Mouse (Mus musculus) limb, embryonic 15.5 days (tissue): ENCODE results near the gene Rpp14. TPM values are rescaled to one million over a fixed set of nuclear protein-coding genes. Genes with fewer than 3 reads are reported as not detected.

Source experiments
- ATAC-seq: fragments of 200-750 bp; cut with Nextera tagmentation; 2 replicates; pipeline ENCODE4 v1.8.0; 2017; ENCODE audit warnings: low read depth, moderate TSS enrichment; ENCODE audit not compliant: insufficient number of reproducible peaks, low FRiP score, low TSS enrichment
- H3K27ac ChIP-seq: fragments of 300-500 bp; sonication (generic); 2 replicates; pipeline ENCODE4 v1.5.1; 2015; ENCODE audit warnings: moderate library complexity, mild to moderate bottlenecking, inconsistent platforms
- H3K27me3 ChIP-seq: fragments of 300-500 bp; sonication (generic); 2 replicates; pipeline ENCODE4 v1.6.1; 2015; ENCODE audit warnings: inconsistent platforms
- H3K36me3 ChIP-seq: fragments of 300-500 bp; sonication (generic); 2 replicates; pipeline ENCODE4 v1.6.1; 2015; ENCODE audit warnings: inconsistent platforms
- H3K4me1 ChIP-seq: fragments of 300-500 bp; sonication (generic); 2 replicates; pipeline ENCODE4 v1.6.1; 2015; ENCODE audit warnings: inconsistent platforms
- H3K4me2 ChIP-seq: fragments of 300-500 bp; sonication (generic); 2 replicates; pipeline ENCODE4 v1.6.1; 2015; ENCODE audit warnings: mild to moderate bottlenecking, inconsistent platforms
- H3K4me3 ChIP-seq: fragments of 300-500 bp; sonication (generic); 2 replicates; pipeline ENCODE4 v1.5.1; 2015; ENCODE audit warnings: mild to moderate bottlenecking, inconsistent platforms
- H3K9ac ChIP-seq: fragments of 300-500 bp; sonication (generic); 2 replicates; pipeline ENCODE4 v1.6.1; 2015; ENCODE audit warnings: inconsistent platforms
- H3K9me3 ChIP-seq: fragments of 300-500 bp; sonication (generic); 2 replicates; pipeline ENCODE4 v1.6.1; 2016; ENCODE audit warnings: inconsistent platforms
- WGBS: fragments of 180-500 bp; shearing (Covaris S2); methylation state at CpG from one replicate; pipeline ENCODE4 v1.1.7; 2015; 5-methylcytosine and 5-hydroxymethylcytosine counted together
- polyA plus RNA-seq: library from polyadenylated mRNA; unstranded; fragments of >200 nt; fragmentation: Nextera tagmentation; extraction: Ambion mirVana; gene quantifications from 2 replicates; pipeline ENCODE4 v1.2.1, GENCODE M21; 2015

The Rpp14 gene
- polyA plus RNA-seq, 1 experiment from 2014 or later = 54.4 TPM

DNA sequence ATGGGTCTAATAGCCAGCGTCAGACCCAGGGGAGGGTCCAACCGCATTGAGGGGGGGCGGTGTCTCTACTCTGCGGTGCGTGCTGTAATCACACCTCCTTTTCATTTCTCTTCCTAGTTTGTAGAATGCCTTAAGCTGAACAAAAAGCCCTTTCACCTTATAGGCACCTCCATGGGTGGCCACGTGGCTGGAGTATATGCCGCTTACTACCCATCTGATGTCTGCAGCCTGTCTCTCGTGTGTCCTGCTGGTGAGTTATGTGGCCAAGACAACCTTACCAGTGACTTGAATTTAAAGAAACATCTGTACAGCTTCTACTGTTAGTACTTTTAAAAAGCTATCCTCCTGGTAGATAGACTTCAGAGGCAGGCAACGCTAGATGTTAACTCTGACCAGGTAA lies 37.6 kb upstream of the Rpp14 start:
- no peak overlapping the region for H3K4me2 ChIP-seq

DNA sequence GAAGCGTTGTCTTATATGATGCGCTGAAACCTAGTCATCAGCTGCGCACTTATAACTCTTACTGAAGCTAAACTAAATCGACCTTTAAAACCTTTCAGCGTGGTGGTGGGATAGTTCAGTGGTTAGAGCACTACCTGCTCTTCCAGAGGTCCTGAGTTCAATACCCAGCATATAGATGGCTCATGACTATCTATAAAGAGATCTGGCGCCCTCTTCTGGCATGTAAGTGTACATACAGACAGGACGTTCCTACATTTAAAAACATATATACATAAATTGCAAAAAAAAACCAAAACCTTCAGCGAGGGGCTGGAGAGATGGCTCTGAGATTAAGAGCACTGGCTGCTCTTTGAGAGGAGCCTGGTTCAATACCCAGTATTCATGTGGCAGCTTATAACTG lies 35.8 kb upstream of the Rpp14 start:
- ATAC-seq = no peak
- Histone ChIP-seq H3K4me3 (no peak overlapping the region), H3K27me3 (no peaks in the 10 kb centered on the region), H3K36me3 (peaks cover 15% of the 10 kb centered on the region), H3K9me3 (no peaks in the 10 kb centered on the region), H3K9ac (no peak overlapping the region), H3K4me2 (no peak overlapping the region), H3K4me1 (no peaks in the 10 kb centered on the region), H3K27ac (no peak overlapping the region)
- 67% methylated on average over 8 of the region's 8 CpGs for whole genome bisulfite sequencing

More for the DNA sequence above, 37.6 kb upstream of the Rpp14 start:
- Histone ChIP-seq H3K4me3 (no peak overlapping the region), H3K27me3 (no peaks in the 10 kb centered on the region), H3K4me1 (no peaks in the 10 kb centered on the region), H3K9ac (no peak overlapping the region), H3K9me3 (no peaks in the 10 kb centered on the region), H3K36me3 (peaks cover 11% of the 10 kb centered on the region), H3K27ac (no peak overlapping the region)
- 89% methylated on average over 9 of the region's 9 CpGs for WGBS
- no peak for ATAC-seq

DNA sequence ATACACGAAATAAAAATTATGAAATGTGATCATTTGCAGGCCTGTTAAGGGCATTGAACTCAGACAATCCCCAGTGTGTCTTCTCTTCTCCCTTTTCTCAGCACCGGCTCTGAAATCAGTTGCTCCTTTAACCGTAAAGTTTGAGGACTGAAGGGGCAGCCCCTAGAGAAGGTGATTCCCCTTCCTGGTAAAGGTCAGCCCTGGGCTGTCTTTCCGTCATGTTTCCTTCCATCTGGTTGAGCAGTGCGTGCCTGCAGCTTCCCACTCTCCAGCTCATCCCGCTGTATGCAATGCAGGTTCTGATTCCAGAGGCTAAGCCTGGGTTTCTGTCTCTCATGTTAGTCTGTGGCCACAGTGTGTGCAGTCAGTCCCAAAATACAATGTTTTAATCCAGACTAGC lies 35.4 kb upstream of the Rpp14 start:
- Histone ChIP-seq H3K9me3 (no peaks in the 10 kb centered on the region), H3K36me3 (peaks cover 17% of the 10 kb centered on the region), H3K4me1 (no peaks in the 10 kb centered on the region), H3K27me3 (no peaks in the 10 kb centered on the region), H3K4me3 (no peak overlapping the region), H3K27ac (no peak overlapping the region), H3K4me2 (no peak overlapping the region), H3K9ac (no peak overlapping the region)
- 88% methylated on average over 6 of the region's 6 CpGs for WGBS
- ATAC-seq = no peak

DNA sequence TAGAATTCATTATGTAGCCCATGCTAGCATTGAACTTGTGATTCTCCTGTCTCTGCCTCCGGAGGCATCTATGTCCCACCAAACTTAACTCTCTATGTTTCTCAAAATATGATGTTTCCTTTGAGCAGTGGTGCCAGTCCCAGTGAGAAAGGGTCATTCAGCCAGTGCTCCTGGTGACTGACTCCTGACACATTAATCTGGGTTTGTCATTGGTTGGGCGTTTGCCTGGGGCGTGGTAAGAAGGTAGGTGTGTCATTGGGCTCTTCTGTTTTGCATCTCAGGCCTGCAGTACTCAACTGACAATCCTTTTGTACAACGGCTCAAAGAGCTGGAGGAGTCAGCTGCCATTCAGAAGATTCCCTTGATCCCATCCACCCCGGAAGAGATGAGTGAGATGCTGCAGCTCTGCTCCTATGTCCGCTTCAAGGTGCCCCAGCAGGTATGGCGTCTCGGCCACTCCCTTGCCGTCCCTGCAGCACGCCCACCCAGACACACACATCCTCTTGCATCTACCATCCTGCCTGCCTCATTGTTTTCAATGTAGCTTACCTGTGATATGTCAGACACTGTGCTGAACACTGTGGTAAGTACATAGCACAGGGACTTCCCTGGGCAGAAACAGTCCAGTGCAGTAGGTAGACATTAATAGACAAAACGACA lies 34.9 kb upstream of the Rpp14 start:
- Histone ChIP-seq H3K9ac (no peak overlapping the region), H3K36me3 (peaks cover 17% of the 10 kb centered on the region), H3K4me2 (no peak overlapping the region), H3K27ac (no peak overlapping the region), H3K4me1 (no peaks in the 10 kb centered on the region), H3K4me3 (no peak overlapping the region), H3K9me3 (no peaks in the 10 kb centered on the region), H3K27me3 (no peaks in the 10 kb centered on the region)
- ATAC-seq = no peak
- WGBS = 78% methylated on average over 11 of the region's 11 CpGs

DNA sequence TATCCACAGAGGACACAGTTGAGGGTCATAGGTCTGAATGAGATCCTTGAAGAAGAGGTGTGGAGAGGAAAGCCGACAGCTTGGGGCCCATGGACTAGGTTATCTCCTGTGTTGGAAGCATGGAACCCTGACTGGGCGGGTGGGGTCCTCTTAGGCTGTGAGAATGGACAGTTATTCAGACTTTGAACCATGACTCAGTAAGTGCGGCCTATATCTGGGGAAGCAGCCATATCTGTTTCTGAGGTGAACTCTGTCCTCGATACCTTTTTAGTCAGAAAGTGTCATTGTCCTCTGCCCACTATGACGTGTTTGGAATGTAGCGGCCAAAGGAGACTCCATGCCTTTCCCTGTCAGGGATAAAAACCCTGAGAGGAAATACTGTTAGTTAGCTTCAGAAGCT lies 33.3 kb upstream of the Rpp14 start:
- no peaks in the 10 kb centered on the region for H3K4me1 ChIP-seq
- H3K36me3 ChIP-seq = peaks cover 20% of the 10 kb centered on the region
- H3K27me3 ChIP-seq = no peaks in the 10 kb centered on the region
- 95% methylated on average over 6 of the region's 6 CpGs for WGBS
- no peaks in the 10 kb centered on the region for H3K9me3 ChIP-seq
- no peak overlapping the region for H3K9ac ChIP-seq
- no peak for ATAC-seq
- no peak overlapping the region for H3K4me2 ChIP-seq
- H3K27ac ChIP-seq = no peak overlapping the region
- H3K4me3 ChIP-seq = no peak overlapping the region

DNA sequence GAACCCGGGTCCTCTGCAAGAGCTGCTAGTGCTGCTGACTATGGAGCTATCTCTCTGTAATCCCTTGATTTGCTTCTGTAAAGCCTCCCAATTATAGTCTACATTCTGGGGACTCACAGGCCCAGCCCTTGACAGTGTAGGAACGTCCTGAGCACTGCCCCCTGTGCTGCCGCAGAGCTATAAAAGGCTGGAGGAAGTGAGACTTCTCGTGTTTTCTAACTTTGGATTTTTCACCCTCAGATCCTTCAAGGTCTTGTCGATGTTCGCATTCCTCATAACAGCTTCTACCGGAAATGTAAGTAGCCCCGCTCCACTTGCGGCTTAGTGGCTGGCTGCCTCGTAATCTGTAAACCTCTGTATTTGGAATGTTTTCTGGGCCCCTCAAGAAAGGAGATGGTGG lies 30.8 kb upstream of the Rpp14 start:
- no peak overlapping the region for H3K4me3 ChIP-seq
- WGBS = 73% methylated on average over 10 of the region's 10 CpGs
- H3K4me2 ChIP-seq = no peak overlapping the region
- H3K9ac ChIP-seq = no peak overlapping the region
- peaks cover 22% of the 10 kb centered on the region; the same call in 1 of the 2 replicates for H3K36me3 ChIP-seq
- no peak for ATAC-seq
- no peak overlapping the region for H3K27ac ChIP-seq
- H3K9me3 ChIP-seq = no peaks in the 10 kb centered on the region
- H3K27me3 ChIP-seq = no peaks in the 10 kb centered on the region
- H3K4me1 ChIP-seq = no peaks in the 10 kb centered on the region

DNA sequence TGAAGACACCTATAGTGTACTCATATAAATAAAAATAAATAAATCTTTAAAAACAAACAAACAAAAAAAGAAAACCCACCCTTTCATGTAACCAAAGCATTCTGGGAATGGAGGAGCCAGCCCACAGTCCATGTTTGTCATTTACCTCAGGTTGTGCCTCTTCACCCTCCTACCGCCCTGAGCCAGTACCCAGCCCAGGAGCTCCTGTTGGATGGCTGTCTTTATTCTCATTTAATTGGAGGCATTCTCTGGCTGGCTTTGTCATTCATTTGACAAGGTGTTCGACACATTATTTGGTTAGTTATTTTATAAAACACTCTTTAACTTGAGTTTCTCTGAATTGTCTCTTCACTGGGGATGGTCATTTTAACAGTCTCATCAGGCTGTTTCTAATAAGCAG lies 28.3 kb upstream of the Rpp14 start:
- no peak overlapping the region for H3K4me2 ChIP-seq

DNA sequence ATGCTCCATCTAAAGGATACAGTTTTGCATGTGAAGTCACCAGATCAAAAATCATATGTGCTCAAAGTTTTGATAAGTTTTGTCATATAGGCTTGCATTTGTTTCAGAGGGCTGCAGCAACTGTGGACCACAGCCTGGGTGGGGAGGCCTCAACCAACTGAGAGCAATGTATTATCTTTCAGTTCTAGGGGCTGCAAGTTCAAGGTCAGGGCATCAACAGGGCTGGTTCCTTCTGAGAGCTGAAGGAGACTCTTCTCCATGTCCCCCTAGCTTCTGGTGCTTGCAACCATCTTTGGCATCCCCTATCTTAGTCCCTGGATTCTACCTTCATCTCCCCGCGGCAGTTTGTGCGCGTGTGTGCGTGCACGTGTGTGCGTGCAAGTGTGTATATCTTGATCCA lies 27.5 kb upstream of the Rpp14 start:
- 96% methylated on average over 7 of the region's 7 CpGs for WGBS
- no peak overlapping the region for H3K4me2 ChIP-seq

More for the DNA sequence above, 28.3 kb upstream of the Rpp14 start:
- no peaks in the 10 kb centered on the region for H3K9me3 ChIP-seq
- no peak overlapping the region for H3K9ac ChIP-seq
- 87% methylated on average over 2 of the region's 2 CpGs for WGBS
- H3K4me1 ChIP-seq = no peaks in the 10 kb centered on the region
- ATAC-seq = no peak
- H3K27me3 ChIP-seq = no peaks in the 10 kb centered on the region
- peaks cover 21% of the 10 kb centered on the region; the same call in 1 of the 2 replicates for H3K36me3 ChIP-seq
- no peak overlapping the region for H3K4me3 ChIP-seq
- H3K27ac ChIP-seq = no peak overlapping the region

DNA sequence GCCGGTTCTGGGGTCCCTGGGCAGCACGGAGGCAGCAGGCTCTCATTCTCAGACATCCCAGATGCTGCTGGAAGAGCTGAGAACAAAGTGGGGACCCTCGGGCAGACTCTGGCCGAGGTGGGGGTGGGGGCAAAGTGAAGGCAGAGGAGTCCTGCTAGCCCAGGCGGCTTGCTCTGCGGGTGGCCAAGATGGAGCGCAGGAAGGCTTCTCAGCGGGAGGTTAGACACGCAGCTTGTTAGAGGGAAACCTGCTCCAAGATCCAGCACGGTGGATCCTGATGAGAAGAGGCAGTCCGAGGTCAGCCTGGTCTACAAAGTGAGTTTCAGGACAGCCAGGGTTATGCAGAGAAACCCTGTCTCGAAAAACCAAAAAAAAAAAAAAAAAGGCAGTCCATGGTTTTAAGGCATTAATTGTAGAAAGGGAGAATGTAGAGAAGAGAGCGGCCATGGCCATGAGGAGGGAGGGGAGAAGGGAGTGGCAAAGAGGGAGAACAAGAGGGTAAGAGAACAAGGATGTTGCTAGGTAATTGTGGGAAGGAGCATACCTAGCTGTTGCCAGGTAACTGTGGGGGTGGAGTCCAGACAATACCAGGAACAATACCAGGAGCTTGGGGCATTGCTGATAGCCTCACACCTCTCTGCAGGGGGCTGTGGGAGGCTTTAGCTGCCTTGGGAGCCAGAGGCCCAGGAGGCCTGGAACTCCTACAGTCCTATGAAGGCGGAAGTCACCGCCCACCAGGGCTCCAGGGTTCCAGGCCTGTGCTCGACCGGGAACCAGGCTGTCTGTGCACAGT lies 25.7 kb upstream of the Rpp14 start:
- Histone ChIP-seq H3K4me2 (no peak overlapping the region), H3K27ac (no peak overlapping the region), H3K9ac (no peak overlapping the region), H3K4me1 (no peaks in the 10 kb centered on the region), H3K27me3 (no peaks in the 10 kb centered on the region), H3K9me3 (no peaks in the 10 kb centered on the region), H3K36me3 (peaks cover 11% of the 10 kb centered on the region; the same call in 1 of the 2 replicates), H3K4me3 (no peak overlapping the region)
- ATAC-seq = no peak
- 38% methylated on average over 17 of the region's 17 CpGs for WGBS

More for the DNA sequence above, 27.5 kb upstream of the Rpp14 start:
- ATAC-seq = no peak
- no peak overlapping the region for H3K27ac ChIP-seq
- H3K9ac ChIP-seq = no peak overlapping the region
- no peaks in the 10 kb centered on the region for H3K9me3 ChIP-seq
- peaks cover 15% of the 10 kb centered on the region; the same call in 1 of the 2 replicates for H3K36me3 ChIP-seq
- no peaks in the 10 kb centered on the region for H3K27me3 ChIP-seq
- H3K4me3 ChIP-seq = no peak overlapping the region
- H3K4me1 ChIP-seq = no peaks in the 10 kb centered on the region

DNA sequence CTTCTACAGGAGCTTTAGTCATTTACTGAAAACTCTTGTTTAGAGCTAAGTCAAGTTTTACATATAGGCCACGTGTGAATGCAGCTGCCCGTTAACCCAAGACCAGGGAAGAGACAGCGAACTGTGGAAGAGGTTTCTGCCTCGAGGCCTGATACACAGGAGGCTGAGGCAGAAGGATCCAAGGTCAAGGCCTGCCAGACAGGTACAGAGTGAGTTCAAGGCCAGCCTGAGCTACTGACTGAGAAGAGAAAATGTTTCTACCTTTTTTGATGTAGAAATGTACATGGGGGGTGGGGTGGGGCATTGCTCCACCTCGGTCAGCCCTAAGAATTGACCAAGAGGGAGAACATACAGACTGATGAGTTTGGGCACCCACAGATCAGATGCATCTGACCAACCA lies 24.1 kb upstream of the Rpp14 start:
- Histone ChIP-seq H3K4me1 (no peaks in the 10 kb centered on the region), H3K27ac (no peak overlapping the region), H3K27me3 (no peaks in the 10 kb centered on the region), H3K4me2 (no peak overlapping the region), H3K9ac (no peak overlapping the region), H3K4me3 (no peak overlapping the region), H3K36me3 (0 out of 2 replicates have a peak, but pooled peaks cover 8% of the 10 kb centered on the region), H3K9me3 (no peaks in the 10 kb centered on the region)
- WGBS = 85% methylated on average over 5 of the region's 5 CpGs
- no peak for ATAC-seq

DNA sequence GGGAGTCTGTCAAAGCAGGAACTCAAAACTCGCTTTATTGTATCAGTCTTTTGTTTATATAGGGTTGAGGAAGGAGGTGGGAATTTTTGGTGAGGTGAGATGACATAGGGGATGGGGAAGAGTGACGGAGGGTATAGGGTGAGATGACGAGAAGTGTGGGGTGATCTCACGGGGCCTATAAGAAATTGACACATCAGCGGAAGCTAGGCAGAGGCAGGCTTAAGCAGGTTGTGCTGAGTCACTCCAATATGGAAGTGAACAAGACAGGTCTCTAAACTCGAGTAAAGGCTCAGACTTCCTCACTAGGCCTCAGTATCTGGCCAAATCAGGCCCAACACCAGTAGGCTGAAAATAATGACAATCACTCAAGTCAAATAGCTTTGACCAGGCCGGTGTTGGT lies 20.2 kb upstream of the Rpp14 start:
- no peak overlapping the region for H3K4me2 ChIP-seq
- no peaks in the 10 kb centered on the region for H3K36me3 ChIP-seq
- no peak for ATAC-seq
- no peaks in the 10 kb centered on the region for H3K9me3 ChIP-seq
- H3K4me3 ChIP-seq = no peak overlapping the region
- 93% methylated on average over 7 of the region's 7 CpGs for WGBS
- no peak overlapping the region for H3K9ac ChIP-seq
- no peak overlapping the region for H3K27ac ChIP-seq
- no peaks in the 10 kb centered on the region for H3K27me3 ChIP-seq
- H3K4me1 ChIP-seq = peaks cover 14% of the 10 kb centered on the region

DNA sequence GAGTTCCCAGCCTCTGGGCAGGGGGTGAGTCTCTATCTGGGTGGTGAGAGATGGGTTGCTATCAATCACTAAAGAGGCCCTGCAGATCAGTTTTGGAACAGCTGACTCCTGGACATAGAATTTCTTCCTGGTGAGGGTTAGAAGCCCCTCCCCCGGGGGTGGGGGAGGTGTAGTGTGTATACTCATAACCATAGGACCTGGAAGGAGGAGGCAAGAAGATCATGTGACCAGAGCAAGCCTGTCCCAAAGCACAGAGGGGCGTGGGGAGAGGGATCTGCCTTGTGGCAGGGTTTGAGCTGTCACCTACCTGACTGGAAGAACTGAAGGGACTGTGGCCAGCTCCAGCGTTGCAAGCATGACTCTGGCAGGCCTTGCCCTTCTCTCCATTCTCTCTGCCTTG lies 18.1 kb upstream of the Rpp14 start:
- H3K27ac ChIP-seq = peak overlapping the region; percentile 68
- 38% methylated on average over 3 of the region's 3 CpGs for WGBS
- H3K27me3 ChIP-seq = no peaks in the 10 kb centered on the region
- H3K9ac ChIP-seq = no peak overlapping the region
- H3K4me3 ChIP-seq = no peak overlapping the region
- H3K9me3 ChIP-seq = no peaks in the 10 kb centered on the region
- no peak for ATAC-seq
- H3K36me3 ChIP-seq = no peaks in the 10 kb centered on the region
- no peak overlapping the region for H3K4me2 ChIP-seq
- peaks cover 14% of the 10 kb centered on the region for H3K4me1 ChIP-seq
